Mouse (Mus musculus) spleen, adult 2 months (tissue): ENCODE data around the gene Cltc.

Experiments used
- CTCF ChIP-seq: fragments of 200-500 bp; IDR thresholded peaks from 2 replicates; pipeline ENCODE4 v1.5.1; 2011; ENCODE audit warnings: mild to moderate bottlenecking, inconsistent platforms; ENCODE audit not compliant: insufficient read depth, insufficient read length, insufficient replicate concordance; ENCODE audit errors: extremely low read depth
- POLR2A ChIP-seq: fragments of 200-500 bp; IDR thresholded peaks from 2 replicates; pipeline ENCODE4 v1.6.1; 2011; ENCODE audit warnings: low read depth, low read length, inconsistent platforms

DNA sequence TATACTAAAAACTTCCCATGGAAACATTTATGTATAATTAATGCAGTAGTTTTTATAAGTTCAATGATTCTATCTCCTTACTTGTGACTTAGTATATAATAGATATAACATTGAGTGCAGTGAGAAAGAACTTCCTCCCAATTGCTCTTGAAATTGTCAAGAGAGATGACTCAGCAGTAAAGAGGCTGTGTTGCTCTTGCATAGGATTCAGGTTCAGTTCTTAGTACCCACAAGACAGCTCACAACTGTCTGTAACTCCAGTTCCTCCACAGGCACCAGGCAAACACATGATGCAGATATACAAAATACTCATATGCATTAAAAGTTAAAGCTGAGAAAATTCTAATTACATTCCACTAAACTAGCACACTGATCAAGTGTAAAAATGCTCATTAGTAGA lies 99.5 kb downstream of the Cltc start:
- no peak for TF ChIP-seq POLR2A
- TF ChIP-seq CTCF = no peak
